Mouse (Mus musculus): ENCODE results near the gene Dab2ip.

DNA sequence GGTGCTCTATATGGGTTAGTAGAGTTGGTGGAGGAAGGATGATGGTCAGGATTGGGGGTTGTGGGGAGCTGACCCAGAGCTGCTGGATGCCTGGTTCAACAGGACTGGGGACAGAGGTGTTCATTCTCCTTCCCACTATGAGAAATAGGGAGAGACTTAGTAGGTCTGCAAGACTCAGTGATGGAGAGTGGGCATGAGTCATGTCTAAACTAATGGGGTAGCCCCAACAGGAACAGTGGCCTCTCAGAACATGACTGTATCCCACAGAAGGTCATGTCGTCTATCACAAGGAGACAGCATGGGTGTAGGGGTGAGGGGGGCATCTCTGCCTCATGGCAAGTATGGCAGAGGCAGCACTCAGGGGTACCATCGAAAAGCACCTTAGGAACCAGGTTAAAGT lies 81.7 kb downstream of the Dab2ip start:
- TF ChIP-seq POLR2AphosphoS2 (IDR thresholded peaks at IDR 0.05; ENCODE audit: low read length), result no peak
- TF ChIP-seq POLR2AphosphoS5 (IDR thresholded peaks at IDR 0.05; ENCODE audit: borderline replicate concordance, low read depth, low read length), result no peak
- no peak for TF ChIP-seq NELFE (IDR thresholded peaks at IDR 0.05; ENCODE audit: low read depth, low read length)
- TF ChIP-seq POLR2A (IDR thresholded peaks at IDR 0.05; ENCODE audit: control insufficient read depth in 1 of 2, insufficient read depth in 1 of 2, low read depth in 1 of 2, low read length in 2 of 2, poor library complexity in 1 of 2), result no peak
- TF ChIP-seq SMC3 (IDR thresholded peaks at IDR 0.05; ENCODE audit: low read depth, low read length), result no peak
- no peak for TF ChIP-seq CTCF (IDR thresholded peaks at IDR 0.05 in 2 of 3, conservative IDR thresholded peaks at IDR 0.05 in 1 of 3; ENCODE audit: control insufficient read depth in 1 of 3, insufficient read depth in 1 of 3, low read depth in 2 of 3, low read length in 3 of 3, poor library complexity in 1 of 3, severe bottlenecking in 1 of 3)
- no peak for TF ChIP-seq USF1 (IDR thresholded peaks at IDR 0.05; ENCODE audit: low read depth, low read length)
